Mouse (Mus musculus) megakaryocyte progenitor cell, adult 5-6 weeks (primary cell): ENCODE measurements around the gene Slf2. TPM values are rescaled to one million over a fixed set of nuclear protein-coding genes. Genes with fewer than 3 reads are reported as not detected.

Experiments used
- ATAC-seq: replicated peaks from 2 replicates; pipeline ENCODE4 v1.8.0; 2016; ENCODE audit warnings: mild to moderate bottlenecking, moderate TSS enrichment, inconsistent platforms; ENCODE audit not compliant: poor library complexity
- total RNA-seq, 2 experiments: library from RNA; stranded (forward) in 1 of 2; stranded (reverse) in 1 of 2; fragments of 157-497, 149-512 nt in 1 of 2; fragments of 200-1000 nt in 1 of 2; gene quantifications; 2 replicates each; pipeline versions ENCODE4 v1.2.3 to v1.2.4; 2015 to 2017

Gene Slf2
- total RNA-seq (2015) (28.4 and 34.7 TPM in 2 replicates), total RNA-seq (2017) (35.4 and 42.4 TPM in 2 replicates)

DNA sequence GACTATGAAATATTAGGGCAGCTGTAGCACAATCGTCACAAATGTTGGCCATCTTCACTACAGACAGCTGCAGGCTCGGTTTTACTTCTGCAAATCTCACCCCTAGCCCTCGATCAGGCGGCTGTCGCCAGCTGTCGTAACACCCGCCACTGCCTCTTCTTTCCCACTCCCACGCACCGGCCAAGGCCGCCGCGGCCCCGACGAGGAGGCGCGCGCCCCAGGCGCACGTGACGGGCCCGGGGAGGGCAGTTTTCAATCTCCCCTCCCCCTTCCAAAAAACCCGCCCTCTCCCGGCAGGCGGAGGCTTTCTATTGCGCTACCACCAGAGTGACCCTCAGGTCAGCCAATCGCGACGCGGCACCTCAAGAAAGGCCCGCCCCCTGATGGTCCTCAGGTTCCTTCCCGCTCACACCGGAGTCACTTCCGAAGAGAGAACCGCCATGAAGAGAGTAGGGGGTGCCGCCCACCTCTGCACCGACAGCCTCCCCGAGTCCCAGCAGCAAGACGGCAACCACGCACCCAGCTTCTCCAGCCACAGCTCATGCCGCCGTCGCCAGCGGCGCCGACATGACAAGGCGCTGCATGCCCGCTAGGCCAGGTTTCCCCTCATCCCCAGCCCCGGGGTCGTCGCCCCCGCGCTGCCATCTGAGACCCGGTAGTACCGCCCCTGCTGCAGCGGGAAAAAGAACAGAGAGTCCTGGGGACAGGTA, at the start of gene Slf2:
Gene Slf2 (plus strand): TSS at position 408 of the 710 bp plus-strand sequence.
- ATAC-seq = peak; percentile 94

DNA sequence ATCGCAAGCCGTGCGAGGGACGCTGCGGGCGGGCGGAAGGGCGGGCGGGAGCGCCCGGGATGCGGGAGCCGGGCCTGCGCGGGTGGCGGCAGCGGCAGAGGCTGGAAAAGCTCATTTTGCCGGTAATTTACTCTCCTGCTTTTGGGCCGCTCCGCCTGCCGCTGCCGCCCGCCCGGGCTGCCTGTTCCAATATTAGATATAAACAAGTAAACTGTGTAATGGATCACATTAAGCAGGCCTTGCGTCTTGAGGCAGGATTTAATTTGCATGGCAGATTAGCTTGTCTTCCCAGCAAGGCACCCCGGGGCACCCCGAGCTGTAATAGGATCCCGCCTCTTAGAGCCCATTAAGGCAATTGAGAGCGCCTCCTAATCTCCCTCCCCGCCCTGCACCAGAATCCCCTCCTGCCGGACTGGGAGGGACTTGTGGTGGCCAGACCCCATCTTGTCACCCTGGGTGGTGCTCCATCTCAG, 48.4 kb upstream of the Slf2 start:
- ATAC-seq = no peak

DNA sequence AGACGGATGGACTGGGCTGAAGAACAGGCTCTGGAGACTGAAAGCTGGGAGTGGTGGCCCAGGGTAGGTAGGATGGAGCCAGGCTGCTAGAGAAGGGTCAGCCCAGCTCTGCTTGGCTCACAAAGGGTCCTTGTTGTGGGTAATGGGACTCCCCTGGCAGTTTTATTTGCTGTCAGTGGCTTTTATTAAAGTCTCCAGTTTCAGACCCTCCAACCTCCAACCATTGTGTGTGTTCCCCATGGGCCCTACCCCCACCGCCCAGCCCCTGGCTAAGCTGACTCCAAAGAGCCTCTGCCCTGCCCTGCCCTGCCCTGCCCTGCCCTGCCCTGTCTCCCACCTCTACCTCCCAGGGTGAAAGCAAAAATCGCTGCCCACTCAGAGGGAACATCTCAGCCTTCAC, 46.6 kb upstream of the Slf2 start:
- ATAC-seq = no peak

DNA sequence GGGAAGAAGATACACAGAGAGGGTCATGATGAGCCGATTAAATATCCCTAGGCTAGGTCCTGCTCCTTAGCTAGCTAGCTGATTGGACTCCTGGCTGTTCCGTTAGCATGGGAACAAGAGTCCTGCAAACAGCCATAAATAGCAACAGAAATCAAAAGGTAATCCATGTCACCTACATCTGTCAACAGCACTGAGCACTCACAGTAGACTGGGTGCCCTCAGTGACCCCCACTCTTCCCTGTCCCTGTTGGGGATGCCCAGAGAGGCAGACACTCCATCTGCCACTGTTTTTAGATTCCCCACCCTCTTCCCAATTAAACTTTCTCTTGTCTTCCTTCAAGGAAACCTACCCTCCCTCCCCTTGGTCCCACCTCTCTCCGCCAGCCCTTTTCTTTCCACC, 44.5 kb upstream of the Slf2 start:
- no peak for ATAC-seq

- peak; percentile 68 for ATAC-seq
These were observed 43.2 kb upstream of the Slf2 start for GRCm38 (mm10) chr19:44887679-44888235.

- no peak for ATAC-seq
These were observed 41.4 kb upstream of the Slf2 start for GRCm38 (mm10) chr19:44889548-44889947.

DNA sequence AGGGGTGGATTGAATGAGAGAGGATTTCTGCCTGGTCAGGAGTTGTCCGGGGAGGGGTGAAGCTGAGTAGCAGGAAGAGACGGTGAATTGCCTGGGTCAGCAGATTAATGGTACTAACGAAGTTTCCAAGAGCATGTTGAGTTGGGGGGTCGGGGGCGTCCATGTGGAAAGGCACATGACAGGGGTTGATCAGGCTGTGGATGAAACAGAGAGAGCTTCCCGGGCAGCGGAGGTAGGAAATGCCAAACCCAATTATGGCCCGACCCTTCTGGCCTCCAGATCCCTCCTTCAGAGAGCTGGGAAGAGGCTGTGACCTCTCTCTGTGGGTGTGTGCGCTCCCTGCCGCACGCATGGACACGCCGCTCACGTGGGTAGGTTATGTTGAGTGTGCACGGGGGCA, 39.5 kb upstream of the Slf2 start:
- no peak for ATAC-seq

- ATAC-seq = no peak
These were observed 37.6 kb upstream of the Slf2 start for GRCm38 (mm10) chr19:44893231-44893871.

- peak; percentile 82 for ATAC-seq
These were observed 35.7 kb upstream of the Slf2 start for GRCm38 (mm10) chr19:44895245-44895644.

DNA sequence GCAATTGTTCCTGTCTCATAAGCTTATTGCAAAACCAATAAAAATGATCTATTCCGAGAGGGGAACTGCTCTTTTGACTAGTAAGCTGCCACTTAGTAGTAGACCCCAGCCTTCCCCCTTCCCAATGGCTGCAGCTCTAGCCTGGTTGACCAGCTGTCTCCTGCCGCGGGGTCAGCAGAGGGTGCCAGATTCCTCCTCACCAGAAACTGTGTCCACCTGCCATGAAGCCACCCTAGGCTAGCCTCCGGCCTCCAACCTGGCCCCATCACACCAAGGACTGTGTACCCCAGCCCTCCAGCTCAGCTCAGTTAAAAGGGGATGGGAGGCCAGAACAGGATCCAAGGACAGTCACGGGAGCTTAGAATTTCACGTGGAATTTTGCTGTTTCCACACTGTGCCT, 34.5 kb upstream of the Slf2 start:
- no peak for ATAC-seq

DNA sequence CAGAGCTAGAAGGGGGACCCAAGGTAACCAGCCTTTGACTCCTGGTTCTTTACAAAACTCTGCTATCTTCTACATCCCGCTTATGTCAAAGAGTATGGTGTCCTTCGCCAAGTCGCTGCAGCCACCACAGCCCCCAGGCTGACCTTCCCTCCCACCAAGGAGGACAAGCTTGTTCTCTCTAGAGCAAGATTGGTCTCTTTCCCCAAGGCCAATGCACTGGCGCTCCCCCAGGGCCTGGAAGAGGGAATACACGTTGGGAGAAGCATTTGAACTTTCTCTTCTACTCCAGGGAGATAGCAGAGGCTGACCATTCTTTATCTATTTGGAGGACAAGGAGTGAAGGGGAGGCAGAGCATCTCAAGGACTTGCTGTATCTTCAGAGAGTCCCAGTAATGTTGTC, 33.4 kb upstream of the Slf2 start:
- no peak for ATAC-seq

GRCm38 (mm10) chr19:44898646-44899045, 32.3 kb upstream of the Slf2 start:
- ATAC-seq = no peak

DNA sequence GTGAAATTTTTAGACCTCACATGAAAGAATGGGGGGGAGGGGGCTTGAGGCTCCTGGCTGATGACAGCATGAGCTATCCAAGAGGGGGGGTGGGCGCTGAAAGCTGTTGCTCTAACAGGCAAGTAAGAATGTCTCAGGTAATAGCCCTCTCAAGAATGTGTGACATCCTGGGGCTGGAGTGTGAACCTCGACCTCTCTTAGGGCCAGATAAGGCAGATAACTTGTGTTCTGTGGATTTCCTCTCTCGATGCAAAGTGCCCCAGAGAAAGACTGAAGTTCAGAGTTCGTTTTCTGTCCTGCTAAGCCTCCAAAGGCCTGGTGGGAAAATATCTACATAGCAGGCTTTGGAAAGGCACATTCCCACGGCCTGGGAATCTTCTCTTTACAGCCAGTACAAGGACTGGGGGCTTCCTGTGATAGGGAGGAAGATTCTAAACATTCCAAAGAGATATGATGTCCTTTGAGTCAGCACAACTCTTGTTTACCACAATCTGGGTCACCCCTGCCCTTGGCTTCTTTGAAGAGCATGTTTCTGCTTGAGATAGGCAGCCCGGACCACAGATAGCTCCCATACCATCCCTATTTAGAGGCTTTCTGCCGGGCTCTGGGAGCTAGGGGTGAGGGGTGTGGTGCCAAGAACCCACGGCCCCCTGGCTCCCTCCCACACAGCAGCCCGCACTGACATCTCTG, 31.7 kb upstream of the Slf2 start:
- ATAC-seq = no peak

DNA sequence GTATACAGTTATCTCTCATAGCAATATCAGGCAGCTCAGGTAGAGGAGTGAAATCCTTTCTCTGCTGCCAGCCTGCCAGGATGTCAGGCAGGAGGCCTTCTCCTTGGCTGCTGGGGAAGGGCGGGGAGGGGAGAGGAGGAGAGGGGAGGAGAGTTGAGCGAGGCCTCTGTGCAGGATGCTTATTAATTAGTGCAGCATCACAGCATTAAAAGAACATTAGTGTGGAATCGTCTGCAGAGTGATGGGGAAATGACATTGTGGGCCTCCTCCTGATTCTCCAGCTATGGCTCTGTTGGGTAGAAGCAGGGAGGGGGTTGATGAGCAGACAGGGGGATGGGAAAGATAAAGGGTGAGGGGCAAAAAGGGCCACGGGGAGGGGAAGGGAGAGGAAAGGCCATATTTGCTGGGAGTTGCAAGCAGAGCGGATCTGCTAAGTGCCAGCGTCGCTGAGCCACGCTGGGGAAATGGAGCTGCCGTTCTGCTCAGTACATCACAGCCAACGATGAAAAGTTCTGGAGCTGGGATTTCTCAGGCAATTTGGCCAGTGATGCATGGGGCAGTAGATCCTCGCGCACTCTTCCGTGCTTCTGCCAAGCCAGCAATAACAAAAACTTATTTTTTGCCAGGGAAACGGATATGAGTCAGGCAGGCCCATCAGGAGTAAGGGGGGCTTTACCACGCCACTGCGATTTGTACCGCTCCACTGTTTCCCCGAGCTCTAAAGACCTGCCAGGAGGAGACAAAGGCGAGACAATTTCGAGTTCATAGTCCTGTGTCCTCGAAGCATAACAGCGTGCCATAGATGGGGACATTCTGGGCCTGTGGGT, 30.8 kb upstream of the Slf2 start:
- ATAC-seq = no peak

- ATAC-seq = no peak
These were observed 29.9 kb upstream of the Slf2 start for GRCm38 (mm10) chr19:44901047-44901446.

GRCm38 (mm10) chr19:44902324-44902723, 28.6 kb upstream of the Slf2 start:
- no peak for ATAC-seq

- ATAC-seq = no peak
These were observed 27.5 kb upstream of the Slf2 start for GRCm38 (mm10) chr19:44903343-44904000.

DNA sequence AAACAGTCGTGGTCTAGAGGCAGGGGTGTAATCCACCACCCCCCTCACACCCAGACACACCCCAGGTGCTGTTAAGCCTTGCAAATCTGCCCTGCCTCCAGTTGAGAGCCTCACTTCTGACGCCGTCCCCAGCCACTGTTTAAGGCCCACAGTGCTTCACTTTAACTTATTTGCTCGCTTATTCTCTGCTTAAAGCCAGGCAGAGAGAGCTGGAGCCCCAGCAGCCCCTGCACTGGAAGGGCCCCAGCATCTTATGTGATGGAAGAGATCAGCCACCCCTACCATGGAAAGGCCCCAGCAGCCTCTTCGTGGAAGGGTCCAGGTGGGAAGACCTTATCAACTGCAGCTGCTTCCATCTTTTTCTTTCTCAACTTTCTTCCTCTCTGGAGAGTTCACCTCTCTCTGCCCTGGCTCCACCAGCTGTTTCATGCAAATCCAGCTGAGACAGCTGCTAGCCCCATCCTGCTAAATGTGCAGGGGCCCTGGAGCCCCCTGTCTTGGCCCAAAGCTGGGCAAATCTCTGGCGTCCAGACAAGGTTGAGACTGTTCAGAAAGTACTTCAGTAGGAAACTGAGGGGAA, 26.7 kb upstream of the Slf2 start:
- ATAC-seq = no peak

DNA sequence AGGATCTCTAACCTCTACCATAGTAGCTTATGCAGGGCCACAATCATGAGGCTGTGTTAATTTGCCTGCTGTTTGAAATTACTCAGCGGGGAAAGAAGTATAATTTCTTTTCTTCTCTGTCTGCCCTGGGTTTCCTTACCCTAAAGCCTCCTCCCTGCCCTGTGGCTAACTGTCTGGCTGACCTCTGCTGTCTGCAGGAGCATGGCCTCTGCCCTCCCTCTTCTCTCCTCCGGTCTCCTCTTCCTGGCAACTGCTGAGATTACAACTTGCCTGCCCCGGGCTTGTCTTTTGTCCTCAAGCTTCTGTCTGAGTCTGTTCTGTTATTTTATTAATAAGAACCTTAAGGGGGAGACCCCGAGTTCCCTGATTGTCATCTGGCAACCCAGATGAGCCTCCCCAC, 25.6 kb upstream of the Slf2 start:
- no peak for ATAC-seq
